Mouse (Mus musculus): Measurements from ENCODE around the gene Lrrc2.

GRCm38 (mm10) chr9:110979411-110979810 lies 28.1 kb downstream of the Lrrc2 start:
- no peak for TF ChIP-seq POLR2A (IDR thresholded peaks at IDR 0.05; ENCODE audit: low read depth, low read length)
- TF ChIP-seq CTCF (IDR thresholded peaks at IDR 0.05; ENCODE audit: extremely low read depth, insufficient read length, insufficient replicate concordance, low read depth, low read length) = no peak
